In the genomic region with DNA sequence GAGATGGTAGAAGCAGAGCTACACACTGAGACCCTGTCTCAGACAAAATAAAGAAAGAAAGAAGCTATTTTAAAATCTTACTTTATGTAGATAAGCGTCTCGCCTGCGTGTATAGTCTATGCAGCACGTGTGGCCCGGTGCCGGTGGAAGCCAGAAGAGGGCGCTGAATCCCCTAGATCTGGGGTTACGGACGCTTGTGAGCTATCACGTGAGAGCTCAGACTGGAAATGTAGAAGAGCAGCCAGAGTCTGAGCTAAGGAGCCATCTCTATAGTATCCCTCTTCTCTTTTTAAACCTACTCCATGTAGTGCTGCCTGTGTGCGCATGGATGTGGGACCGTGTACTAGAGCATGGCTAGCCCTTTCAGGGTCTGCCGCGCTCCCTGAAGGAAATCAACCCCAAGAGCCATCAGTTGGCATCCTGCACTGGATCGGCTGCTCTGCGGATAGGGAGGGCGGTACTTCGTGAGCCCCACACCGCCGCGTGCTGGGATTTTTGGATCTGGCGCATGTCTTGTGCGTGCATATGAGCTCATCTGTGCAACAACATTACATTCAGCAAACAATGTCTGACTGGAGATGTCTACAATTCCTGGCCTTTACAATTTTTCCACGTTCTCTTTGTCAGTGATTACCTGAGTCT, we compare ENCODE assay signal across 8 mouse cellular contexts. TPM values are rescaled to one million over a fixed set of nuclear protein-coding genes. Genes with fewer than 3 reads are reported as not detected.
DNase-seq lines count a peak whose midpoint lies in the region; ATAC-seq and TF ChIP-seq lines count a peak whose summit lies in the region.

No protein-coding gene starts in this region.

- peak; percentile 55 for DNase-seq in gastrocnemius, adult 2 months
- DNase-seq in gastrocnemius, postnatal 25 days = no peak
- DNase-seq in MEL-GATA-1-ER (ENCODE audit: extremely low read depth, low read depth) = peak; percentile 69
- peak; percentile 86 for DNase-seq in embryo, embryonic 11 days
- peak; percentile 66 for DNase-seq in heart, postnatal 0 days (ENCODE audit: low spot score)
- DNase-seq in kidney, postnatal 25 days = peak; percentile 67 to 77
- DNase-seq in lung, postnatal 25 days (ENCODE audit: low spot score) = peak; percentile 38

- H3K27ac ChIP-seq in gastrocnemius, adult 2 months = no peak overlapping the region
- H3K27ac ChIP-seq in heart, postnatal 0 days (ENCODE audit: low read depth) = no peak overlapping the region
- no peak overlapping the region for H3K27ac ChIP-seq in stomach, embryonic 15.5 days

- peak overlapping the region; percentile 46 for H3K4me3 ChIP-seq in gastrocnemius, adult 2 months
- peak overlapping the region; percentile 17; the same call in 1 of the 2 replicates for H3K4me3 ChIP-seq in heart, postnatal 0 days (ENCODE audit: low read depth, low read length)
- H3K4me3 ChIP-seq in stomach, embryonic 15.5 days (replicated peaks) = peak overlapping the region; percentile 18; the same call in 1 of the 2 replicates

- 0 out of 2 replicates have a peak, but pooled peaks cover 3% of the 10 kb centered on the region for H3K4me1 ChIP-seq in heart, postnatal 0 days (ENCODE audit: control insufficient read depth, insufficient read depth)
- H3K4me1 ChIP-seq in stomach, embryonic 15.5 days = no peaks in the 10 kb centered on the region; the same call in 1 of the 2 replicates

- TF ChIP-seq EP300 in heart, postnatal 0 days (IDR thresholded peaks at IDR 0.05; ENCODE audit: low read depth) = no peak

- no peak overlapping the region for H3K9ac ChIP-seq in heart, postnatal 0 days (replicated peaks; ENCODE audit: low read depth, low read length)
- no peak overlapping the region for H3K9ac ChIP-seq in stomach, embryonic 15.5 days

- peak; percentile 81 for ATAC-seq in heart, postnatal 0 days (ENCODE audit: insufficient read depth, low read depth)
- 0 out of 2 replicates have a peak, but pooled peaks have one; percentile 53 for ATAC-seq in stomach, embryonic 15.5 days (ENCODE audit: insufficient read depth, low FRiP score, low read depth)

- intact Hi-C loops in gastrocnemius, adult 2 months (cut with DNase I) = no loop called here

- 38% methylated on average over 24 of the region's 24 CpGs for WGBS in heart, postnatal 0 days
- WGBS in stomach, embryonic 15.5 days = 20% methylated on average over 24 of the region's 24 CpGs

- peaks cover 9% of the 10 kb centered on the region for H3K36me3 ChIP-seq in heart, postnatal 0 days (replicated peaks; ENCODE audit: control insufficient read depth, insufficient read depth, low read length)
- H3K36me3 ChIP-seq in stomach, embryonic 15.5 days = no peaks in the 10 kb centered on the region

- peak; percentile 55 for TF ChIP-seq CTCF in gastrocnemius, adult 2 months (IDR thresholded peaks at IDR 0.05)
- peak; percentile 64 for TF ChIP-seq CTCF in heart, postnatal 0 days (IDR thresholded peaks at IDR 0.05; ENCODE audit: low read depth)

- H3K27me3 ChIP-seq in heart, postnatal 0 days (ENCODE audit: control insufficient read depth, insufficient read depth, low read length) = no peaks in the 10 kb centered on the region
- no peaks in the 10 kb centered on the region for H3K27me3 ChIP-seq in stomach, embryonic 15.5 days (replicated peaks)

- H3K4me2 ChIP-seq in heart, postnatal 0 days (ENCODE audit: low read depth, low read length) = peak overlapping the region; percentile 40
- peak overlapping the region; percentile 47 for H3K4me2 ChIP-seq in stomach, embryonic 15.5 days

- H3K9me3 ChIP-seq in heart, postnatal 0 days (replicated peaks; ENCODE audit: control insufficient read depth, low read length) = no peaks in the 10 kb centered on the region
- no peaks in the 10 kb centered on the region for H3K9me3 ChIP-seq in stomach, embryonic 15.5 days

RNA-seq across cellular contexts. Expression of gene Zfp691, which starts 31.6 kb away (rescaled TPM):
- total RNA-seq in gastrocnemius, adult 2 months (2021) = 10 to 100 TPM; 16.8 to 26.4 TPM
- total RNA-seq in gastrocnemius, postnatal 25 days (2021) = 10 to 100 TPM; 16.3 to 17.5 TPM
- total RNA-seq in heart, postnatal 0 days (2014; rRNA removed; ENCODE audit: low replicate concordance) = 12.9 and 14.3 TPM in 2 replicates
- 13.7 and 13.8 TPM in 2 replicates for polyA plus RNA-seq in heart, postnatal 0 days (2015; fragmentation: Nextera tagmentation; extraction: Ambion mirVana)
- 4.6 and 5.5 TPM in 2 replicates for polyA plus RNA-seq in stomach, embryonic 15.5 days (2015; fragmentation: Nextera tagmentation; extraction: Ambion mirVana)

RNA-seq across cellular contexts. Expression of gene Slc2a1, which starts 33.8 kb away (rescaled TPM):
- total RNA-seq in gastrocnemius, adult 2 months (2021) = 1 to 10 TPM; 5.1 to 6.3 TPM
- total RNA-seq in gastrocnemius, postnatal 25 days (2021) = 1 to 10 TPM; 4.0 to 5.5 TPM
- 93.0 and 120 TPM in 2 replicates for total RNA-seq in heart, postnatal 0 days (2014; rRNA removed; ENCODE audit: low replicate concordance)
- polyA plus RNA-seq in heart, postnatal 0 days (2015; fragmentation: Nextera tagmentation; extraction: Ambion mirVana) = 19.0 and 19.7 TPM in 2 replicates
- 119 and 129 TPM in 2 replicates for polyA plus RNA-seq in stomach, embryonic 15.5 days (2015; fragmentation: Nextera tagmentation; extraction: Ambion mirVana)

RNA-seq across cellular contexts. Expression of gene Ermap, which starts 47.5 kb away (rescaled TPM):
- total RNA-seq in gastrocnemius, adult 2 months (2021) = not detected
- total RNA-seq in gastrocnemius, postnatal 25 days (2021) = not detected
- total RNA-seq in heart, postnatal 0 days (2014; rRNA removed; ENCODE audit: low replicate concordance) = 0.15 TPM in 1 of 2 replicates, not detected in the other
- polyA plus RNA-seq in heart, postnatal 0 days (2015; fragmentation: Nextera tagmentation; extraction: Ambion mirVana) = 0.51 and 0.57 TPM in 2 replicates
- polyA plus RNA-seq in stomach, embryonic 15.5 days (2015; fragmentation: Nextera tagmentation; extraction: Ambion mirVana) = 13.6 and 30.3 TPM in 2 replicates

RNA-seq across cellular contexts. Expression of gene Svbp, which starts 52.8 kb away (rescaled TPM):
- total RNA-seq in gastrocnemius, adult 2 months (2021) = 10 to 100 TPM in 1 of 2 experiments, 1 to 10 TPM in 1; 9.7 to 11.9 TPM
- 10 to 100 TPM; 13.9 to 17.4 TPM for total RNA-seq in gastrocnemius, postnatal 25 days (2021)
- total RNA-seq in heart, postnatal 0 days (2014; rRNA removed; ENCODE audit: low replicate concordance) = 33.2 and 49.1 TPM in 2 replicates
- 126 and 129 TPM in 2 replicates for polyA plus RNA-seq in heart, postnatal 0 days (2015; fragmentation: Nextera tagmentation; extraction: Ambion mirVana)
- 125 and 128 TPM in 2 replicates for polyA plus RNA-seq in stomach, embryonic 15.5 days (2015; fragmentation: Nextera tagmentation; extraction: Ambion mirVana)

Comparison
In these comparisons a context has a peak if more than half of its experiments do, and no peak if none do; other contexts are left out.
1. RNA of gene Slc2a1, which starts 33.8 kb away (total RNA-seq): 93.0 to 120 TPM in heart, postnatal 0 days; 5.1 to 6.3 TPM in gastrocnemius, adult 2 months and 4.0 to 5.5 TPM in gastrocnemius, postnatal 25 days; every median in the first group is over 10 times any median in the second.
2. Peak in every context shown above with its lines, with median percentiles within 50 percentile points of each other: H3K4me3 ChIP-seq.